Mouse (Mus musculus): Measurements from ENCODE around the gene Mthfd1l. TPM values are rescaled to one million over a fixed set of nuclear protein-coding genes. Genes with fewer than 3 reads are reported as not detected.

The Mthfd1l gene
- polyA plus RNA-seq, 1 experiment from 2014 or later, result 20.4 TPM

GRCm38 (mm10) chr10:3947346-3947745 is 25.6 kb upstream of the Mthfd1l start:
- Histone ChIP-seq H3K36me3 (replicated peaks) (peaks cover 27% of the 10 kb centered on the region), H3K4me1 (peaks cover 7% of the 10 kb centered on the region), H3K27me3 (replicated peaks; ENCODE audit: low read depth, poor library complexity, severe bottlenecking) (no peaks in the 10 kb centered on the region), H3K9me3 (no peaks in the 10 kb centered on the region), H3K4me3 (no peak overlapping the region), H3K27ac (replicated peaks) (no peak overlapping the region)
- WGBS, result 96% methylated on average over 7 of the region's 7 CpGs
- no peak for DNase-seq (ENCODE audit: low spot score)

- Histone ChIP-seq H3K27me3 (replicated peaks; ENCODE audit: low read depth, poor library complexity, severe bottlenecking) (no peaks in the 10 kb centered on the region), H3K9me3 (no peaks in the 10 kb centered on the region), H3K4me3 (no peak overlapping the region), H3K27ac (replicated peaks) (no peak overlapping the region), H3K4me1 (no peaks in the 10 kb centered on the region), H3K36me3 (replicated peaks) (peaks cover 27% of the 10 kb centered on the region)
- WGBS, result 90% methylated on average over 6 of the region's 6 CpGs
- DNase-seq (ENCODE audit: low spot score), result no peak
Observed at GRCm38 (mm10) chr10:3949306-3949705, 23.6 kb upstream of the Mthfd1l start.

GRCm38 (mm10) chr10:3956471-3956870 is 16.4 kb upstream of the Mthfd1l start:
- H3K36me3 ChIP-seq (replicated peaks), result peaks cover 33% of the 10 kb centered on the region
- 93% methylated on average over 22 of the region's 22 CpGs for WGBS
- DNase-seq (ENCODE audit: low spot score), result no peak

GRCm38 (mm10) chr10:3958591-3958990 is 14.3 kb upstream of the Mthfd1l start:
- WGBS, result 80% methylated on average over 5 of the region's 5 CpGs
- Histone ChIP-seq H3K36me3 (replicated peaks) (peaks cover 43% of the 10 kb centered on the region), H3K27ac (replicated peaks) (no peak overlapping the region), H3K4me3 (no peak overlapping the region), H3K9me3 (no peaks in the 10 kb centered on the region), H3K4me1 (no peaks in the 10 kb centered on the region), H3K27me3 (replicated peaks; ENCODE audit: low read depth, poor library complexity, severe bottlenecking) (no peaks in the 10 kb centered on the region)
- no peak for DNase-seq (ENCODE audit: low spot score)

More at GRCm38 (mm10) chr10:3956471-3956870, 16.4 kb upstream of the Mthfd1l start:
- Histone ChIP-seq H3K27ac (replicated peaks) (no peak overlapping the region), H3K4me3 (no peak overlapping the region), H3K27me3 (replicated peaks; ENCODE audit: low read depth, poor library complexity, severe bottlenecking) (no peaks in the 10 kb centered on the region), H3K4me1 (no peaks in the 10 kb centered on the region), H3K9me3 (no peaks in the 10 kb centered on the region)

- no peaks in the 10 kb centered on the region for H3K27me3 ChIP-seq (replicated peaks; ENCODE audit: low read depth, poor library complexity, severe bottlenecking)
- peaks cover 23% of the 10 kb centered on the region for H3K36me3 ChIP-seq (replicated peaks)
- H3K4me3 ChIP-seq, result no peak overlapping the region
- H3K27ac ChIP-seq (replicated peaks), result no peak overlapping the region
- 57% methylated on average over 3 of the region's 3 CpGs for WGBS
- no peak for DNase-seq (ENCODE audit: low spot score)
- H3K9me3 ChIP-seq, result no peaks in the 10 kb centered on the region
- H3K4me1 ChIP-seq, result peaks cover 14% of the 10 kb centered on the region; the same call in 1 of the 2 replicates
Observed at GRCm38 (mm10) chr10:3969026-3969425, 3.9 kb upstream of the Mthfd1l start.

GRCm38 (mm10) chr10:3972237-3972636 is 681 bp upstream of the Mthfd1l start:
- H3K9me3 ChIP-seq, result no peaks in the 10 kb centered on the region
- H3K36me3 ChIP-seq (replicated peaks), result no peaks in the 10 kb centered on the region
- peak overlapping the region; percentile 73 for H3K4me3 ChIP-seq
- peaks cover 40% of the 10 kb centered on the region for H3K4me1 ChIP-seq
- DNase-seq (ENCODE audit: low spot score), result no peak
- WGBS, result 90% methylated on average over 9 of the region's 9 CpGs
- H3K27ac ChIP-seq (replicated peaks), result no peak overlapping the region
- H3K27me3 ChIP-seq (replicated peaks; ENCODE audit: low read depth, poor library complexity, severe bottlenecking), result no peaks in the 10 kb centered on the region

- under 1% methylated on average over 39 of the region's 39 CpGs for WGBS
- Histone ChIP-seq H3K36me3 (replicated peaks) (peaks cover 5% of the 10 kb centered on the region), H3K9me3 (no peaks in the 10 kb centered on the region), H3K4me1 (peaks cover 40% of the 10 kb centered on the region), H3K4me3 (peak overlapping the region; percentile 73), H3K27me3 (replicated peaks; ENCODE audit: low read depth, poor library complexity, severe bottlenecking) (no peaks in the 10 kb centered on the region), H3K27ac (replicated peaks) (peak overlapping the region; percentile 91)
- DNase-seq (ENCODE audit: low spot score), result peak; percentile 91
Observed at GRCm38 (mm10) chr10:3973589-3974070, 712 bp downstream of the Mthfd1l start.

GRCm38 (mm10) chr10:3974380-3974779 is 1.5 kb downstream of the Mthfd1l start:
- H3K27me3 ChIP-seq (replicated peaks; ENCODE audit: low read depth, poor library complexity, severe bottlenecking), result no peaks in the 10 kb centered on the region
- H3K36me3 ChIP-seq (replicated peaks), result peaks cover 13% of the 10 kb centered on the region
- 75% methylated on average over 3 of the region's 3 CpGs for WGBS
- H3K27ac ChIP-seq (replicated peaks), result peak overlapping the region; percentile 91; the same call in 1 of the 2 replicates
- DNase-seq (ENCODE audit: low spot score), result no peak
- peaks cover 2% of the 10 kb centered on the region; the same call in 1 of the 2 replicates for H3K9me3 ChIP-seq
- H3K4me1 ChIP-seq, result peaks cover 40% of the 10 kb centered on the region
- peak overlapping the region; percentile 73 for H3K4me3 ChIP-seq

- H3K27me3 ChIP-seq (replicated peaks; ENCODE audit: low read depth, poor library complexity, severe bottlenecking), result no peaks in the 10 kb centered on the region
- H3K27ac ChIP-seq (replicated peaks), result no peak overlapping the region
- peaks cover 5% of the 10 kb centered on the region; the same call in 1 of the 2 replicates for H3K9me3 ChIP-seq
- H3K4me3 ChIP-seq, result no peak overlapping the region
- WGBS, result 72% methylated on average over 6 of the region's 6 CpGs
- H3K4me1 ChIP-seq, result peaks cover 40% of the 10 kb centered on the region
- peaks cover 30% of the 10 kb centered on the region for H3K36me3 ChIP-seq (replicated peaks)
- DNase-seq (ENCODE audit: low spot score), result no peak
Observed at GRCm38 (mm10) chr10:3975898-3976622, 3.1 kb downstream of the Mthfd1l start.

- H3K4me1 ChIP-seq, result peaks cover 40% of the 10 kb centered on the region
- 89% methylated on average over 4 of the region's 4 CpGs for WGBS
- no peaks in the 10 kb centered on the region for H3K27me3 ChIP-seq (replicated peaks; ENCODE audit: low read depth, poor library complexity, severe bottlenecking)
- no peak overlapping the region for H3K4me3 ChIP-seq
- peaks cover 35% of the 10 kb centered on the region for H3K36me3 ChIP-seq (replicated peaks)
- peaks cover 5% of the 10 kb centered on the region; the same call in 1 of the 2 replicates for H3K9me3 ChIP-seq
- no peak for DNase-seq (ENCODE audit: low spot score)
- no peak overlapping the region for H3K27ac ChIP-seq (replicated peaks)
Observed at GRCm38 (mm10) chr10:3976623-3977010, 3.7 kb downstream of the Mthfd1l start.

GRCm38 (mm10) chr10:3978326-3978725 is 5.4 kb downstream of the Mthfd1l start:
- 79% methylated on average over 3 of the region's 3 CpGs for WGBS
- H3K27ac ChIP-seq (replicated peaks), result no peak overlapping the region
- H3K27me3 ChIP-seq (replicated peaks; ENCODE audit: low read depth, poor library complexity, severe bottlenecking), result no peaks in the 10 kb centered on the region
- DNase-seq (ENCODE audit: low spot score), result no peak
- peaks cover 30% of the 10 kb centered on the region for H3K4me1 ChIP-seq
- H3K9me3 ChIP-seq, result peaks cover 5% of the 10 kb centered on the region; the same call in 1 of the 2 replicates
- H3K4me3 ChIP-seq, result no peak overlapping the region
- H3K36me3 ChIP-seq (replicated peaks), result peaks cover 48% of the 10 kb centered on the region

GRCm38 (mm10) chr10:3978792-3979488 is 6.0 kb downstream of the Mthfd1l start:
- DNase-seq (ENCODE audit: low spot score), result no peak
- H3K36me3 ChIP-seq (replicated peaks), result peaks cover 53% of the 10 kb centered on the region
- WGBS, result 92% methylated on average over 5 of the region's 5 CpGs

More at GRCm38 (mm10) chr10:3978792-3979488, 6.0 kb downstream of the Mthfd1l start:
- no peak overlapping the region for H3K4me3 ChIP-seq
- H3K4me1 ChIP-seq, result peaks cover 27% of the 10 kb centered on the region
- H3K9me3 ChIP-seq, result peaks cover 5% of the 10 kb centered on the region; the same call in 1 of the 2 replicates
- no peaks in the 10 kb centered on the region for H3K27me3 ChIP-seq (replicated peaks; ENCODE audit: low read depth, poor library complexity, severe bottlenecking)
- H3K27ac ChIP-seq (replicated peaks), result no peak overlapping the region

Data from embryonic facial prominence, embryonic 10.5 days (tissue).